Mouse (Mus musculus) liver, embryonic 11.5 days (tissue): ENCODE data around the gene Mgll. TPM values are rescaled to one million over a fixed set of nuclear protein-coding genes. Genes with fewer than 3 reads are reported as not detected.

ENCODE experiments used
- ATAC-seq: fragments of 200-750 bp; cut with Nextera tagmentation; replicated peaks from 2 replicates; pipeline ENCODE4 v1.8.0; 2017; ENCODE audit warnings: moderate number of reproducible peaks, mild to moderate bottlenecking, moderate TSS enrichment, moderate library complexity; ENCODE audit not compliant: low FRiP score
- DNase-seq: peaks from one replicate; pipeline ENCODE4 v3.0.0-alpha.2; 2017; ENCODE audit warnings: low spot score
- H3K27ac ChIP-seq: fragments of 300-500 bp; sonication (generic); 2 replicates; pipeline ENCODE4 v1.5.1; 2014; ENCODE audit warnings: mild to moderate bottlenecking, low read depth, low read length, control low read depth
- H3K27me3 ChIP-seq: fragments of 300-500 bp; sonication (generic); replicated peaks from 2 replicates; pipeline ENCODE4 v1.6.1; 2014; ENCODE audit warnings: low read length, mixed read lengths; ENCODE audit not compliant: control insufficient read depth, insufficient read depth
- H3K36me3 ChIP-seq: fragments of 300-500 bp; sonication (generic); 2 replicates; pipeline ENCODE4 v1.6.1; 2014; ENCODE audit warnings: mild to moderate bottlenecking, low read length, moderate library complexity, mixed read lengths; ENCODE audit not compliant: control insufficient read depth, insufficient read depth
- H3K4me1 ChIP-seq: fragments of 300-500 bp; sonication (generic); replicated peaks from 2 replicates; pipeline ENCODE4 v1.6.1; 2014; ENCODE audit warnings: low read length, mixed read lengths; ENCODE audit not compliant: control insufficient read depth, insufficient read depth
- H3K4me2 ChIP-seq: fragments of 300-500 bp; sonication (generic); 2 replicates; pipeline ENCODE4 v1.6.1; 2014; ENCODE audit warnings: mild to moderate bottlenecking, control low read depth, moderate library complexity
- H3K4me3 ChIP-seq: fragments of 300-500 bp; sonication (generic); 2 replicates; pipeline ENCODE4 v1.5.1; 2014; ENCODE audit warnings: low read depth, low read length, control low read depth
- H3K9ac ChIP-seq: fragments of 300-500 bp; sonication (generic); 2 replicates; pipeline ENCODE4 v1.6.1; 2014; ENCODE audit warnings: low read depth, low read length, control low read depth
- H3K9me3 ChIP-seq: fragments of 300-500 bp; sonication (generic); 2 replicates; pipeline ENCODE4 v1.6.1; 2016; ENCODE audit warnings: low read length, inconsistent platforms, mixed read lengths; ENCODE audit not compliant: control insufficient read depth
- WGBS: fragments of 180-500 bp; shearing (Covaris S2); extraction: QIAGEN DNeasy Blood & Tissue Kit; methylation state at CpG from one replicate; pipeline ENCODE4 v1.1.7; 2014; 5-methylcytosine and 5-hydroxymethylcytosine counted together
- polyA plus RNA-seq: library from polyadenylated mRNA; unstranded; fragments of >200 nt; fragmentation: Nextera tagmentation; extraction: Ambion mirVana; gene quantifications from 2 replicates; pipeline ENCODE4 v1.2.1, GENCODE M21; 2014

Gene Mgll
- polyA plus RNA-seq, 1 experiment from 2014 or later = 22.2 TPM

- 56% methylated on average over 8 of the region's 8 CpGs for WGBS
- no peaks in the 10 kb centered on the region for H3K36me3 ChIP-seq
- no peak overlapping the region for H3K4me2 ChIP-seq
- DNase-seq = no peak
- peaks cover 51% of the 10 kb centered on the region for H3K27me3 ChIP-seq
- ATAC-seq = no peak
- H3K4me3 ChIP-seq = no peak overlapping the region
- H3K9ac ChIP-seq = no peak overlapping the region
- H3K27ac ChIP-seq = no peak overlapping the region
- no peaks in the 10 kb centered on the region; the same call in 1 of the 2 replicates for H3K4me1 ChIP-seq
- 0 out of 2 replicates have a peak, but pooled peaks cover 2% of the 10 kb centered on the region for H3K9me3 ChIP-seq
These were observed 147.3 kb downstream of the Mgll start for GRCm38 (mm10) chr6:88871546-88871945.

GRCm38 (mm10) chr6:88872811-88873210 is 148.6 kb downstream of the Mgll start:
- 0 out of 2 replicates have a peak, but pooled peaks cover 2% of the 10 kb centered on the region for H3K9me3 ChIP-seq
- H3K4me3 ChIP-seq = no peak overlapping the region
- H3K4me2 ChIP-seq = no peak overlapping the region
- H3K27ac ChIP-seq = no peak overlapping the region
- H3K4me1 ChIP-seq = no peaks in the 10 kb centered on the region; the same call in 1 of the 2 replicates
- 38% methylated on average over 7 of the region's 7 CpGs for WGBS
- DNase-seq = no peak
- no peak overlapping the region for H3K9ac ChIP-seq
- ATAC-seq = no peak
- no peaks in the 10 kb centered on the region for H3K36me3 ChIP-seq
- peaks cover 52% of the 10 kb centered on the region for H3K27me3 ChIP-seq

GRCm38 (mm10) chr6:88873965-88874867 is 150.0 kb downstream of the Mgll start:
- ATAC-seq (0 out of 2 replicates have a peak, but pooled peaks have one; percentile 8), DNase-seq (peak; percentile 50)
- Histone ChIP-seq H3K4me1 (no peaks in the 10 kb centered on the region; the same call in 1 of the 2 replicates), H3K36me3 (no peaks in the 10 kb centered on the region), H3K9me3 (0 out of 2 replicates have a peak, but pooled peaks cover 2% of the 10 kb centered on the region), H3K9ac (peak overlapping the region; percentile 58; the same call in 1 of the 2 replicates), H3K27me3 (peaks cover 52% of the 10 kb centered on the region), H3K4me2 (peak overlapping the region; percentile 89), H3K4me3 (peak overlapping the region; percentile 66), H3K27ac (no peak overlapping the region)
- WGBS = 4% methylated on average over 74 of the region's 74 CpGs

GRCm38 (mm10) chr6:88874868-88875508 is 150.8 kb downstream of the Mgll start, which contains the start of gene Podxl2:
Podxl2 (minus strand) TSS chr6:88875044.
- ATAC-seq = peak; percentile 11; the same call in 1 of the 2 replicates
- H3K27me3 ChIP-seq = peaks cover 52% of the 10 kb centered on the region
- peak; percentile 63 for DNase-seq
- 0 out of 2 replicates have a peak, but pooled peaks cover 2% of the 10 kb centered on the region for H3K9me3 ChIP-seq
- peak within 1 kb of the TSS; percentile 66 for H3K4me3 ChIP-seq
- WGBS = 6% methylated on average over 55 of the region's 63 CpGs
- H3K9ac ChIP-seq = peak within 1 kb of the TSS; percentile 58; the same call in 1 of the 2 replicates
- H3K4me2 ChIP-seq = peak within 1 kb of the TSS; percentile 89
- H3K27ac ChIP-seq = no peak within 1 kb of the TSS
- H3K36me3 ChIP-seq = no peaks in the 10 kb centered on the region
- no peaks in the 10 kb centered on the region; the same call in 1 of the 2 replicates for H3K4me1 ChIP-seq

Other genes starting within 250 kb of the Mgll start
- 214 and 233 TPM in 2 replicates for gene Sec61a1, start 205.5 kb upstream of the Mgll start, polyA plus RNA-seq
- gene Kbtbd12, start 86.5 kb upstream of the Mgll start, polyA plus RNA-seq = 0.12 and 0.52 TPM in 2 replicates
- gene Abtb1, start 117.6 kb downstream of the Mgll start, polyA plus RNA-seq = 24.9 and 26.7 TPM in 2 replicates
- 9.1 and 10.7 TPM in 2 replicates for gene Podxl2, start 150.6 kb downstream of the Mgll start, polyA plus RNA-seq
- 254 and 284 TPM in 2 replicates for gene Mcm2, start 174.4 kb downstream of the Mgll start, polyA plus RNA-seq
- 55.1 and 56.7 TPM in 2 replicates for gene Tpra1, start 177.8 kb downstream of the Mgll start, polyA plus RNA-seq